Mouse (Mus musculus): ENCODE measurements around the gene Slc16a12. TPM values are rescaled to one million over a fixed set of nuclear protein-coding genes. Genes with fewer than 3 reads are reported as not detected.

Gene Slc16a12
- polyA plus RNA-seq, 1 experiment from 2014 or later, result 10.6 TPM

GRCm38 (mm10) chr19:34620871-34621270 lies 126.2 kb downstream of the Slc16a12 start:
- H3K4me2 ChIP-seq (ENCODE audit: low read depth, low read length), result no peak overlapping the region
- H3K9me3 ChIP-seq (replicated peaks; ENCODE audit: control insufficient read depth, low read length), result no peaks in the 10 kb centered on the region
- no peak overlapping the region for H3K4me3 ChIP-seq (ENCODE audit: low read length)
- whole genome bisulfite sequencing, result 88% methylated on average over 5 of the region's 5 CpGs
- no peak overlapping the region for H3K9ac ChIP-seq (ENCODE audit: low read length)
- no peak for ATAC-seq (replicated peaks; ENCODE audit: extremely low read depth, insufficient read depth, low FRiP score)
- H3K27me3 ChIP-seq (ENCODE audit: control insufficient read depth, insufficient read depth, low read length), result no peaks in the 10 kb centered on the region
- no peaks in the 10 kb centered on the region for H3K36me3 ChIP-seq (ENCODE audit: control insufficient read depth, insufficient read depth)
- H3K4me1 ChIP-seq (ENCODE audit: control insufficient read depth, insufficient read depth, low read length), result no peaks in the 10 kb centered on the region
- no peak overlapping the region for H3K27ac ChIP-seq (ENCODE audit: low read length)

Small RNAs within 50 kb of the gene (microRNA-seq; reads per million reads assigned to microRNA genes)
- gene Gm27476, result not detected

Other genes starting within 250 kb of the Slc16a12 start
- gene Lipa, start 219.8 kb downstream of the Slc16a12 start, polyA plus RNA-seq (2015; fragmentation: Nextera tagmentation; extraction: Ambion mirVana), result 28.9 and 32.0 TPM in 2 replicates
- 9.5 and 10.7 TPM in 2 replicates for gene Ifit2, start 196.6 kb downstream of the Slc16a12 start, polyA plus RNA-seq (2015; fragmentation: Nextera tagmentation; extraction: Ambion mirVana)
- 2.1 and 3.7 TPM in 2 replicates for gene Ifit3, start 163.8 kb downstream of the Slc16a12 start, polyA plus RNA-seq (2015; fragmentation: Nextera tagmentation; extraction: Ambion mirVana)
- 2.5 and 3.2 TPM in 2 replicates for gene Ifit1bl1, start 145.3 kb downstream of the Slc16a12 start, polyA plus RNA-seq (2015; fragmentation: Nextera tagmentation; extraction: Ambion mirVana)
- 0.49 and 0.52 TPM in 2 replicates for gene Ifit3b, start 139.3 kb downstream of the Slc16a12 start, polyA plus RNA-seq (2015; fragmentation: Nextera tagmentation; extraction: Ambion mirVana)
- gene Ifit1bl2, start 106.5 kb downstream of the Slc16a12 start, polyA plus RNA-seq (2015; fragmentation: Nextera tagmentation; extraction: Ambion mirVana), result 1.3 and 1.6 TPM in 2 replicates
- 1.3 and 3.0 TPM in 2 replicates for gene Ifit1, start 106.4 kb downstream of the Slc16a12 start, polyA plus RNA-seq (2015; fragmentation: Nextera tagmentation; extraction: Ambion mirVana)
- 12.9 and 14.8 TPM in 2 replicates for gene Pank1, start 132.2 kb upstream of the Slc16a12 start, polyA plus RNA-seq (2015; fragmentation: Nextera tagmentation; extraction: Ambion mirVana)
- gene Kif20b, start 175.1 kb upstream of the Slc16a12 start, polyA plus RNA-seq (2015; fragmentation: Nextera tagmentation; extraction: Ambion mirVana), result 37.9 and 39.9 TPM in 2 replicates